Mouse (Mus musculus): ENCODE data around the gene Xdh. TPM values are rescaled to one million over a fixed set of nuclear protein-coding genes. Genes with fewer than 3 reads are reported as not detected.

Gene Xdh
- 529 TPM for polyA plus RNA-seq (2014; fragmentation: Illumina TruSeq; extraction: RNeasy Lipid Tissue Mini Kit (QIAGEN cat#74804); ENCODE audit: low replicate concordance)

DNA sequence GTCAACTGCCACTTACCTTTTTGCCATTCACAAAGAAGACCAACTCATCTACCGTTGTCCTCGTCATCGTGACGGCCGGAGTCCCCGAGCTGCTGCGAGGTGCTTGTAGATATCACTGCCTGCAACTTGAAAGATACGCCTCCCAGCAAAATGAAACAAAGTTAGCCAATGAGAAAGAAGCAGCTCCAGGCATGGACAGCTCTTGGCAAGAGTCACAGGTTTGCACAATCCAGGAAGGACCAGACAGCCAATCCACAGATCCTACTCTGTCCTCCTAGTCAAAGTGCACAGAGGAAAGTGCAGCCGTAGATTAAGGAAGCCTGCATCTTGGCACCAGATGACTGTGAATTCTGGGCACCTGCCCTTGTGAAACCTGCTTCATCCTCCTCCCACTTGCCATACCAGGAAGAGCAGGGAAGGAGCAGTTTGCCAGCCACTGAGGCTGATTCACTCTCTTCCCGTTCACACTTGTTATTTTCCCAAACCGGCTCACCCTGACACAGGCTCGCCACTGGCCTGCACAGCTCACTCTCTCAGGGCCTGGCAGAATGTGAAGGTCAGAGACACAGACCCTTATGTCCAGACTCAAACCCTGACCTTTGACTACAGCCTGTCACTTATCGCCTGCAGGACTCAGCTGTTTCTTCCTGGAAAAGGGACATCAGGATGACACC, at the start of gene Xdh:
Xdh (minus strand) TSS at position 135 of the 674 bp plus-strand sequence.

Other genes starting within 250 kb of the Xdh start
- gene Galnt14, start 239.7 kb downstream of the Xdh start, polyA plus RNA-seq (2014; fragmentation: Illumina TruSeq; extraction: RNeasy Lipid Tissue Mini Kit (QIAGEN cat#74804); ENCODE audit: low replicate concordance) = not detected
- gene Ehd3, start 146.1 kb downstream of the Xdh start, polyA plus RNA-seq (2014; fragmentation: Illumina TruSeq; extraction: RNeasy Lipid Tissue Mini Kit (QIAGEN cat#74804); ENCODE audit: low replicate concordance) = 0.74 TPM
- 3.2 TPM for gene Srd5a2, start 97.7 kb upstream of the Xdh start, polyA plus RNA-seq (2014; fragmentation: Illumina TruSeq; extraction: RNeasy Lipid Tissue Mini Kit (QIAGEN cat#74804); ENCODE audit: low replicate concordance)

Measured in small intestine, adult 10 weeks (tissue).